Mouse (Mus musculus) MEL (cell line): ENCODE data around the gene Celsr1.

Source experiments
- CHD2 ChIP-seq: IDR thresholded peaks from 2 replicates; pipeline ENCODE4 v1.6.1; 2011; ENCODE audit warnings: low read length, improper control_type of control experiment
- CTCF ChIP-seq, 3 experiments: IDR thresholded peaks in 2 of 3; conservative IDR thresholded peaks in 1 of 3; 2 replicates each; pipeline ENCODE4 v1.5.1; 2011 to 2012; ENCODE audit warnings: low read length in 3 of 3, low read depth in 2 of 3, mild to moderate bottlenecking in 2 of 3, improper control_type of control experiment in 1 of 3, inconsistent platforms in 1 of 3, mixed read lengths in 1 of 3, moderate library complexity in 1 of 3; ENCODE audit not compliant: control insufficient read depth in 1 of 3, insufficient read depth in 1 of 3, poor library complexity in 1 of 3, severe bottlenecking in 1 of 3
- ELF1 ChIP-seq: IDR thresholded peaks from 2 replicates; pipeline ENCODE4 v1.6.1; 2014; ENCODE audit warnings: low read depth, mild to moderate bottlenecking, inconsistent platforms, low read length, improper control_type of control experiment, moderate library complexity
- EP300 ChIP-seq, 2 experiments: IDR thresholded peaks; 2 replicates each; pipeline ENCODE4 v1.6.1; 2011; ENCODE audit warnings: improper control_type of control experiment in 2 of 2, low read length in 2 of 2, low read depth in 1 of 2, mild to moderate bottlenecking in 1 of 2
- MAX ChIP-seq: IDR thresholded peaks from 2 replicates; pipeline ENCODE4 v1.6.1; 2011; ENCODE audit warnings: low read length, improper control_type of control experiment
- MAZ ChIP-seq: IDR thresholded peaks from 2 replicates; pipeline ENCODE4 v1.6.1; 2012; ENCODE audit warnings: low read depth, mild to moderate bottlenecking, inconsistent platforms, low read length, improper control_type of control experiment
- POLR2A ChIP-seq, 2 experiments: IDR thresholded peaks; 2 replicates each; pipeline ENCODE4 v1.6.1; 2011 to 2012; ENCODE audit warnings: low read length in 2 of 2, mild to moderate bottlenecking in 2 of 2, control low read depth in 1 of 2, improper control_type of control experiment in 1 of 2, low read depth in 1 of 2, moderate library complexity in 1 of 2; ENCODE audit not compliant: control insufficient read depth in 1 of 2, insufficient read depth in 1 of 2, poor library complexity in 1 of 2
- TBP ChIP-seq: IDR thresholded peaks from 2 replicates; pipeline ENCODE4 v1.8.0; 2011; ENCODE audit warnings: low read depth, low read length, improper control_type of control experiment
- TCF12 ChIP-seq: IDR thresholded peaks from 2 replicates; pipeline ENCODE4 v1.6.1; 2014; ENCODE audit warnings: low read depth, mild to moderate bottlenecking, inconsistent platforms, low read length, improper control_type of control experiment, moderate library complexity
- USF1 ChIP-seq: IDR thresholded peaks from 2 replicates; pipeline ENCODE4 v1.6.1; 2014; ENCODE audit warnings: low read depth, mild to moderate bottlenecking, inconsistent platforms, low read length, improper control_type of control experiment, moderate library complexity
- ZC3H11A ChIP-seq: IDR thresholded peaks from 2 replicates; pipeline ENCODE4 v1.6.1; 2012; ENCODE audit warnings: low read depth, mild to moderate bottlenecking, inconsistent platforms, low read length, improper control_type of control experiment
- ZKSCAN1 ChIP-seq: IDR thresholded peaks from 2 replicates; pipeline ENCODE4 v1.6.1; 2012; ENCODE audit warnings: low read depth, mild to moderate bottlenecking, inconsistent platforms, low read length, improper control_type of control experiment, moderate library complexity

GRCm38 (mm10) chr15:85900318-85900717 lies 133.3 kb downstream of the Celsr1 start:
- TF ChIP-seq ELF1: no peak
- TF ChIP-seq POLR2A (IDR thresholded peaks at IDR 0.05; ENCODE audit: control insufficient read depth in 1 of 2, insufficient read depth in 1 of 2, low read depth in 1 of 2, low read length in 2 of 2, poor library complexity in 1 of 2): no peak
- TF ChIP-seq EP300 (IDR thresholded peaks at IDR 0.05; ENCODE audit: low read depth in 1 of 2, low read length in 2 of 2): no peak
- no peak for TF ChIP-seq CHD2
- no peak for TF ChIP-seq CTCF (IDR thresholded peaks at IDR 0.05 in 2 of 3, conservative IDR thresholded peaks at IDR 0.05 in 1 of 3; ENCODE audit: control insufficient read depth in 1 of 3, insufficient read depth in 1 of 3, low read depth in 2 of 3, low read length in 3 of 3, poor library complexity in 1 of 3, severe bottlenecking in 1 of 3)
- no peak for TF ChIP-seq ZKSCAN1
- TF ChIP-seq MAZ: no peak
- no peak for TF ChIP-seq MAX
- TF ChIP-seq TCF12: no peak
- TF ChIP-seq USF1: no peak
- TF ChIP-seq ZC3H11A: no peak
- TF ChIP-seq TBP: no peak
